Mouse (Mus musculus): ENCODE results near the gene Zfhx3.

DNA sequence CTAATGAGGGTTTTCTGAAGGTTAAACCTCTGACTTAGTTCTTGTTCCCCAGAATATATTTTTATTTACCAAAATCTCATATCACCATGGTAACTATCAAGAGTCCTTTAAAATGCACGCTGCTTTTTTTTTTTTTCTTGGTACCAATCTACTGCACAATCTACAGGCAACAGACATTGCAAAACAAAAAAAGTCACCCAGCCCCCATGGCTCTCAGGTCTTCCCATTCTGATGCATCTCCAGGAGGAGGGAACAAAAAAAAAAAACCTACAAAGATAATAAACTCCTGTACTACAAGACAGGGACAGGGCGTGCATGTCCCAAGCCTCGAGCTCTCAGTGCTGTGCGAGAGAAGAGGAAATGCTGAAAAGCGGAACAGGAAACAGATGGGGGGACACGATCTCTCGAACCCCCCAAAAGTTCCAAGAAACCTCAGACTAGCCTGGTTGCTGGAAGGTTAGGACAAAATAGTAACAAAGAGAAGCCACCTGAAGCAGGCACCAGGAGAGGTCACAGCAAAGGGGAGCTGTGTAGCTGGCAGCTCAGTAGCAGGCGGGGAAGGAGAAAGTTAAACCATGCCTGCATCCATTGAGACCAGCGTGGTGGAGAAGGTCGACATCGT, 669.5 kb downstream of the Zfhx3 start:
- no peak for TF ChIP-seq CTCF (conservative IDR thresholded peaks at IDR 0.05; ENCODE audit: insufficient read depth, insufficient read length, low read depth, low read length)
- no peak for TF ChIP-seq POLR2A (IDR thresholded peaks at IDR 0.05; ENCODE audit: low read depth, low read length)

Measured in kidney, adult 2 months (tissue).